ENCODE assay signal across 8 mouse cellular contexts in genomic region chr3:27983935-27984577, GRCm38 (mm10). TPM values are rescaled to one million over a fixed set of nuclear protein-coding genes. Genes with fewer than 3 reads are reported as not detected.
DNase-seq lines count a peak whose midpoint lies in the region; ATAC-seq lines count a peak whose summit lies in the region.

No protein-coding gene starts in this region.

- intact Hi-C loops in gastrocnemius, postnatal 36 days (cut with DNase I), result loop anchor here (5.0 to 10.0 kb wide), 2 partner anchors 123 to 519 kb away; no protein-coding TSS in a partner anchor
- intact Hi-C loops in left cerebral cortex, postnatal 14 days (cut with DNase I), result loop anchor here (2.0 to 10.0 kb wide), 3 partner anchors 53 to 761 kb away; no protein-coding TSS in a partner anchor

- no peak for DNase-seq in cerebellum, adult 11 months
- DNase-seq in embryo, embryonic 10.5 days (ENCODE audit: low spot score), result peak; percentile 93
- DNase-seq in gastrocnemius, postnatal 36 days, result peak; percentile 46 to 76
- peak; percentile 61 for DNase-seq in induced T-regulatory cell, adult 2 months (ENCODE audit: low read depth)
- peak; percentile 61 to 64 for DNase-seq in left cerebral cortex, postnatal 14 days (ENCODE audit: low spot score in 2 of 2)
- DNase-seq in right cerebral cortex, postnatal 14 days, result peak; percentile 23

- peak; percentile 62; the same call in 1 of the 2 replicates for ATAC-seq in cerebellum, adult (ENCODE audit: insufficient number of reproducible peaks, low FRiP score, low TSS enrichment)
- peak; percentile 95 for ATAC-seq in megakaryocyte progenitor cell, adult 5-6 weeks (replicated peaks; ENCODE audit: poor library complexity)

RNA-seq across cellular contexts. Expression of gene Pld1, which starts 45.6 kb away (rescaled TPM):
- 1 to 10 TPM; 4.7 to 6.6 TPM for total RNA-seq in gastrocnemius, postnatal 36 days (2021)
- total RNA-seq in left cerebral cortex, postnatal 14 days (2021), result 10 to 100 TPM in 1 of 2 experiments, 1 to 10 TPM in 1; 8.5 to 10.2 TPM
- 12.6 and 15.9 TPM in 2 replicates for total RNA-seq in megakaryocyte progenitor cell, adult 5-6 weeks (2015)
- total RNA-seq in megakaryocyte progenitor cell, adult 5-6 weeks (2017), result 3.7 and 6.9 TPM in 2 replicates
